In genomic region chr1:82168949-82169348, GRCm38 (mm10) we compare ENCODE assay signal across 23 mouse cellular contexts.
DNase-seq lines count a peak whose midpoint lies in the region; ATAC-seq and TF ChIP-seq lines count a peak whose summit lies in the region.
"Had no signal": no experiment of that assay in that cellular context is flagged by ENCODE, and none has a peak within 500 bp of the region (broad histone marks: within the 10 kb centered on the region; RNA-seq: fewer than 3 reads in every experiment).

No protein-coding gene starts in this region.

- TF ChIP-seq EP300 in liver, embryonic 14.5 days (IDR thresholded peaks at IDR 0.05; ENCODE audit: low read depth) = no peak

- 73% methylated on average over 2 of the region's 2 CpGs for WGBS in liver, embryonic 11.5 days
- 65% methylated on average over 2 of the region's 2 CpGs for WGBS in liver, embryonic 12.5 days (ENCODE audit: insufficient replicate concordance)
- 75% methylated on average over 2 of the region's 2 CpGs for WGBS in liver, embryonic 14.5 days (ENCODE audit: insufficient replicate concordance)
- 68% methylated on average over 2 of the region's 2 CpGs for WGBS in liver, embryonic 16.5 days (ENCODE audit: insufficient replicate concordance)
- 99% methylated on average over 2 of the region's 2 CpGs for WGBS in forebrain, embryonic 15.5 days

- H3K4me2 ChIP-seq in liver, embryonic 11.5 days = no peak overlapping the region
- H3K4me2 ChIP-seq in liver, embryonic 12.5 days = no peak overlapping the region
- H3K4me2 ChIP-seq in liver, embryonic 14.5 days (ENCODE audit: low read depth) = no peak overlapping the region
- H3K4me2 ChIP-seq in liver, embryonic 16.5 days (ENCODE audit: low read depth, low read length) = no peak overlapping the region
- H3K4me2 ChIP-seq in forebrain, embryonic 15.5 days (replicated peaks) = no peak overlapping the region
- H3K4me2 ChIP-seq: embryonic facial prominence, embryonic 13.5 days; embryonic facial prominence, embryonic 15.5 days; forebrain, embryonic 12.5 days had no signal

- no peaks in the 10 kb centered on the region for H3K27me3 ChIP-seq in liver, embryonic 11.5 days (replicated peaks; ENCODE audit: control insufficient read depth, insufficient read depth, low read length)
- no peaks in the 10 kb centered on the region for H3K27me3 ChIP-seq in liver, embryonic 12.5 days (replicated peaks)
- no peaks in the 10 kb centered on the region for H3K27me3 ChIP-seq in liver, embryonic 14.5 days (ENCODE audit: control insufficient read depth, insufficient read depth, low read length)
- H3K27me3 ChIP-seq in liver, embryonic 16.5 days (ENCODE audit: control insufficient read depth, insufficient read depth, low read depth, low read length) = no peaks in the 10 kb centered on the region
- H3K27me3 ChIP-seq in forebrain, embryonic 15.5 days = no peaks in the 10 kb centered on the region
- H3K27me3 ChIP-seq: embryonic facial prominence, embryonic 13.5 days; embryonic facial prominence, embryonic 15.5 days; forebrain, embryonic 12.5 days had no signal

- DNase-seq in liver, embryonic 11.5 days (ENCODE audit: low spot score) = no peak
- peak in 1 of 3 experiments; percentile 20 for DNase-seq in liver, embryonic 14.5 days (ENCODE audit: low read depth in 3 of 3, low spot score in 3 of 3)
- DNase-seq in spleen, postnatal 10 days (ENCODE audit: low spot score in 2 of 2) = no peak
- no peak for DNase-seq in lung, postnatal 10 days
- DNase-seq: adrenal gland, adult 2 months; adrenal gland, postnatal 10 days; adrenal gland, postnatal 25 days; cerebellum, adult 11 months; cerebellum, adult 18-20 months; cerebellum, adult 8-10 months; cerebellum, adult 9-11 months; cerebellum, postnatal 14 days; cerebellum, postnatal 36 days; embryo, embryonic 11 days had no signal

- no peak overlapping the region for H3K4me3 ChIP-seq in liver, embryonic 11.5 days (ENCODE audit: low read depth, low read length)
- H3K4me3 ChIP-seq in liver, embryonic 12.5 days = no peak overlapping the region
- no peak overlapping the region for H3K4me3 ChIP-seq in liver, embryonic 14.5 days (ENCODE audit: insufficient read depth in 1 of 2, low read depth in 2 of 2, low read length in 2 of 2)
- H3K4me3 ChIP-seq in liver, embryonic 16.5 days (ENCODE audit: low read depth, low read length) = no peak overlapping the region
- H3K4me3 ChIP-seq in forebrain, embryonic 15.5 days = no peak overlapping the region
- H3K4me3 ChIP-seq: embryonic facial prominence, embryonic 13.5 days; embryonic facial prominence, embryonic 15.5 days; erythroblast, embryonic 14.5 days; forebrain, embryonic 10.5 days; forebrain, embryonic 12.5 days had no signal

- no peak overlapping the region for H3K9ac ChIP-seq in liver, embryonic 11.5 days (ENCODE audit: low read depth, low read length)
- no peak overlapping the region for H3K9ac ChIP-seq in liver, embryonic 12.5 days
- H3K9ac ChIP-seq in liver, embryonic 14.5 days (replicated peaks) = no peak overlapping the region
- H3K9ac ChIP-seq in liver, embryonic 16.5 days (ENCODE audit: low read depth, low read length) = no peak overlapping the region
- no peak overlapping the region for H3K9ac ChIP-seq in forebrain, embryonic 15.5 days (replicated peaks)
- H3K9ac ChIP-seq: embryonic facial prominence, embryonic 13.5 days; embryonic facial prominence, embryonic 15.5 days; forebrain, embryonic 12.5 days had no signal

- no peaks in the 10 kb centered on the region for H3K4me1 ChIP-seq in liver, embryonic 11.5 days (replicated peaks; ENCODE audit: control insufficient read depth, insufficient read depth, low read length)
- H3K4me1 ChIP-seq in liver, embryonic 12.5 days = no peaks in the 10 kb centered on the region
- no peaks in the 10 kb centered on the region; a peak in 1 of 4 replicates for H3K4me1 ChIP-seq in liver, embryonic 14.5 days (replicated peaks; ENCODE audit: control insufficient read depth in 2 of 2, insufficient read depth in 2 of 2, low read length in 1 of 2)
- no peaks in the 10 kb centered on the region; the same call in 1 of the 2 replicates for H3K4me1 ChIP-seq in liver, embryonic 16.5 days (ENCODE audit: control insufficient read depth, low read depth, low read length)
- H3K4me1 ChIP-seq in forebrain, embryonic 15.5 days = no peaks in the 10 kb centered on the region
- H3K4me1 ChIP-seq: embryonic facial prominence, embryonic 13.5 days; embryonic facial prominence, embryonic 15.5 days; forebrain, embryonic 10.5 days; forebrain, embryonic 12.5 days had no signal

- H3K36me3 ChIP-seq in liver, embryonic 11.5 days (ENCODE audit: control insufficient read depth, insufficient read depth, low read length) = no peaks in the 10 kb centered on the region
- H3K36me3 ChIP-seq in liver, embryonic 12.5 days = no peaks in the 10 kb centered on the region
- no peaks in the 10 kb centered on the region for H3K36me3 ChIP-seq in liver, embryonic 14.5 days (replicated peaks; ENCODE audit: control insufficient read depth, insufficient read depth, low read depth)
- H3K36me3 ChIP-seq in liver, embryonic 16.5 days (ENCODE audit: control insufficient read depth, insufficient read depth) = no peaks in the 10 kb centered on the region
- no peaks in the 10 kb centered on the region for H3K36me3 ChIP-seq in forebrain, embryonic 15.5 days
- H3K36me3 ChIP-seq: embryonic facial prominence, embryonic 13.5 days; embryonic facial prominence, embryonic 15.5 days; forebrain, embryonic 10.5 days; forebrain, embryonic 12.5 days had no signal

- peak; percentile 23; the same call in 1 of the 2 replicates for ATAC-seq in liver, embryonic 11.5 days (replicated peaks; ENCODE audit: low FRiP score)
- no peak; the same call in 1 of the 2 replicates for ATAC-seq in liver, embryonic 12.5 days
- ATAC-seq in liver, embryonic 14.5 days (ENCODE audit: insufficient read depth) = peak; percentile 61; the same call in 1 of the 2 replicates
- peak; percentile 84 for ATAC-seq in liver, embryonic 16.5 days (ENCODE audit: low read depth)
- no peak for ATAC-seq in forebrain, embryonic 15.5 days (replicated peaks)
- ATAC-seq: forebrain, embryonic 14.5 days had no signal

- TF ChIP-seq CTCF in liver, embryonic 14.5 days (IDR thresholded peaks at IDR 0.05; ENCODE audit: low read depth) = no peak

- no peak overlapping the region for H3K27ac ChIP-seq in liver, embryonic 11.5 days (ENCODE audit: low read depth, low read length)
- no peak overlapping the region for H3K27ac ChIP-seq in liver, embryonic 12.5 days
- no peak overlapping the region for H3K27ac ChIP-seq in liver, embryonic 14.5 days
- H3K27ac ChIP-seq in liver, embryonic 16.5 days (ENCODE audit: low read length) = no peak overlapping the region
- no peak overlapping the region for H3K27ac ChIP-seq in forebrain, embryonic 15.5 days (replicated peaks)
- H3K27ac ChIP-seq: embryonic facial prominence, embryonic 13.5 days; embryonic facial prominence, embryonic 15.5 days; forebrain, embryonic 10.5 days; forebrain, embryonic 12.5 days had no signal

- no peaks in the 10 kb centered on the region for H3K9me3 ChIP-seq in liver, embryonic 11.5 days (ENCODE audit: control insufficient read depth, low read length)
- H3K9me3 ChIP-seq in liver, embryonic 12.5 days (replicated peaks) = no peaks in the 10 kb centered on the region
- H3K9me3 ChIP-seq in liver, embryonic 14.5 days (ENCODE audit: control insufficient read depth, low read length) = no peaks in the 10 kb centered on the region
- no peaks in the 10 kb centered on the region; the same call in 1 of the 2 replicates for H3K9me3 ChIP-seq in liver, embryonic 16.5 days (replicated peaks; ENCODE audit: control insufficient read depth, low read length)
- H3K9me3 ChIP-seq in forebrain, embryonic 15.5 days = no peaks in the 10 kb centered on the region
- H3K9me3 ChIP-seq: embryonic facial prominence, embryonic 13.5 days; embryonic facial prominence, embryonic 15.5 days; forebrain, embryonic 10.5 days; forebrain, embryonic 12.5 days had no signal

Comparison
In these comparisons a context has a peak if more than half of its experiments do, and no peak if none do; other contexts are left out.
1. ATAC-seq: peak in liver, embryonic 11.5 days (single experiment), liver, embryonic 14.5 days (single experiment) and liver, embryonic 16.5 days (single experiment); none in liver, embryonic 12.5 days (single experiment) and forebrain, embryonic 15.5 days (single experiment).